Mouse (Mus musculus) megakaryocyte, embryonic 14.5 days (primary cell): ENCODE measurements around the gene Glis1.

ENCODE experiments used
- FLI1 ChIP-seq: IDR thresholded peaks from 2 replicates; pipeline ENCODE4 v1.6.1; 2012; ENCODE audit warnings: low read length, inconsistent platforms, mixed read lengths
- GATA1 ChIP-seq: IDR thresholded peaks from 3 replicates; pipeline ENCODE4 v1.6.1; 2012; ENCODE audit warnings: mixed read lengths, low read length, inconsistent platforms, borderline replicate concordance

- TF ChIP-seq GATA1 = no peak
- no peak for TF ChIP-seq FLI1
These were observed 84.4 kb downstream of the Glis1 start for GRCm38 (mm10) chr4:107518766-107519165.
